In the genomic region with DNA sequence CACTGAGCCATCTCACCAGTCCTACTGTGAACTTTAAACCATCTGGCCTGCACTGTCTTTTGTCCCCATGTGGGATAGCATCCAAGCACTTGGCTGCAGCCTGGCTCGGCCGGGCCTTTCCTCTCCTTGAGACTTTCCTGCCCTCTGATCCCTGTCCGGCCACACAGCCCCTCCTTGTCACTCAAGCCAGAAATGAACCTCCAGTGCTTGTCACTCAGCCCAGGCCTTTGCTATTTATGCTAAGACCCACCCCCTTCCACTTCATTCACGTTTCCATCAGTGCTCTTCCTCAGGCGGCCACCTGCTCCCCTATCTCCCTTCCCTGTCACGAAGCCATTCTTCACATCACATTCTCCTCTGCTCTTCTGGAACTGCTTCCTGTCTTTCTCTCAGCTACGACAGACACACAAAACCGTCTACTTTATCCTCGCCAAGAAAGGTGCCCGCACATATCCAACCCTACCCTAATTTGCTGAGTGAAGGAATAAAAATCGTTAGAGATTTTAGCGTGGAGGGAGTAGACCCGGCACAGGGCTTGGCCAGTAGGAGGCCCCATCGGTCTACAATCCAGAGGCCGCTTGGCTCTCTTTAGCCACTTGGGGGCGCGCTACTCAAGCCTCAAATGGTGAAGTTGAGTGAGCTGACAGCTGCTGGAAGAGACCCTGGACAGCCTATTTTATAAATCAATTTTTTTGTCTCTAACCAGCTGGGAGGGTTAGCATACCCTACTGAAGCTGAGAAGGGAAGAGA, we compare ENCODE assay signal across 1 mouse cellular context.
A peak's percentile ranks its signal among the peaks of the same experiment; 100 is the strongest.
TF ChIP-seq lines count a peak whose summit lies in the region.

No protein-coding gene starts in this region.

TF ChIP-seq in CH12.LX, 34 proteins besides CTCF, POLR2A, EP300 and RAD21 (continued from another document):
- TF ChIP-seq ZMIZ1 (IDR thresholded peaks at IDR 0.05; ENCODE audit: low read depth, low read length) (0 out of 2 replicates have a peak, but pooled peaks have one; percentile 55), CHD1 (IDR thresholded peaks at IDR 0.05; ENCODE audit: low read depth, low read length) (no peak; the same call in 1 of the 2 replicates), MEF2A (IDR thresholded peaks at IDR 0.05; ENCODE audit: borderline replicate concordance, low read depth, low read length) (peak; percentile 44; the same call in 1 of the 2 replicates), HCFC1 (IDR thresholded peaks at IDR 0.05; ENCODE audit: low read depth, low read length) (peak; percentile 47), SIN3A (IDR thresholded peaks at IDR 0.05; ENCODE audit: low read length) (peak; percentile 94), BHLHE40 (IDR thresholded peaks at IDR 0.05; ENCODE audit: low read depth, low read length) (no peak), IRF4 (IDR thresholded peaks at IDR 0.05; ENCODE audit: low read depth, low read length) (peak; percentile 61), MAFK (IDR thresholded peaks at IDR 0.05; ENCODE audit: insufficient replicate concordance, low read length) (peak; percentile 71; the same call in 1 of the 2 replicates), PAX5 (IDR thresholded peaks at IDR 0.05; ENCODE audit: low read length) (no peak), NELFE (IDR thresholded peaks at IDR 0.05; ENCODE audit: low read depth, low read length) (peak; percentile 96), NRF1 (IDR thresholded peaks at IDR 0.05; ENCODE audit: low read depth, low read length) (peak; percentile 30; the same call in 1 of the 2 replicates)
